Mouse (Mus musculus) right cerebral cortex, adult 2 months (tissue): ENCODE measurements around the gene Lim2.

ENCODE experiments used
- DNase-seq, 2 experiments: peaks; one replicate each; pipeline ENCODE4 v3.0.0; 2021 to 2022; ENCODE audit warnings: low spot score in 2 of 2

Lim2 gene

GRCm38 (mm10) chr7:43443917-43444293 is 16.4 kb downstream of the Lim2 start, which contains the start of the genes Etfb and Gm45233:
Gene Etfb, plus strand, starts transcription at chr7:43444083.
Gene Gm45233, plus strand, starts transcription at chr7:43444128.
- peak; percentile 93 to 94 for DNase-seq

DNA sequence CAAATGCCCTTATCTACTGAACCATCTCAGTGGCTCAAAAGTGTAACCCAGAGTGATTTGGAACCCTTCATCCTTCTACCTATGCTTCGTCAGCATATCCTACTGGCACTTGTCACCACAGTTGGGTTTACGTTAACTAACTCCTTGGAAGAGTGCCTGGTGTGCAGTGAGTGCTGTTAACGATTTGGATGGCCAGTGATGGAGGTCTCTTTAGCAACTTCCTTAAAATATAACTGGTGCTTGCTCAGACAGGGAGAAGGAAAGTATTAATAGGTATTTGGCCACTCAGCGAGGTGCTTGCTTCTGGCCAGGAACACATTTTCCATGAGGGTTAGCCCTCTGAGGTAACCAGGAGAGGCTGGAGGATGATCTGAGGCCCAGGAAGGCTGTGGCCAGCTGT is 20.3 kb downstream of the Lim2 start:
- DNase-seq = no peak

GRCm38 (mm10) chr7:43448246-43448645 is 20.8 kb downstream of the Lim2 start:
- no peak for DNase-seq

DNA sequence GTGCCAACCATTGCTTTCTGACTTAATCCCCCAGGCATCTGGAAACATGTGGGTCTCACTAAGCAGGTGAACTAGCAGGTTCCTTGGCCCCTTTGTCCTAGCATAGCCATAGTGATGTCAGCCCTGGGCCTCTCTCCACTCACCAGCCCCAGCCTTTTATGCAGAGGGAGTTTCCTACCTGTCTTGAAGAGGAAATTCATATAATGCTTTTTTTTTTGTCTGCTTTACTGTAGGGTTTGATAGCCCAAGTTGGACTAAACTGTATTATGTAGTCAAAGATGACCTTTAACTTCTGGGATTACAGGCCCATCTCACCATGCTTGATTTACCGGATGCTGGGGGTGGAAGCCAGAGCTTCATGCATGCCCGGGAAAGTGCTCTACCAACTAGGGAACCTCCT is 22.3 kb downstream of the Lim2 start:
- DNase-seq = no peak

GRCm38 (mm10) chr7:43451726-43452125 is 24.3 kb downstream of the Lim2 start:
- DNase-seq = no peak

GRCm38 (mm10) chr7:43452609-43453008 is 25.1 kb downstream of the Lim2 start:
- no peak for DNase-seq

DNA sequence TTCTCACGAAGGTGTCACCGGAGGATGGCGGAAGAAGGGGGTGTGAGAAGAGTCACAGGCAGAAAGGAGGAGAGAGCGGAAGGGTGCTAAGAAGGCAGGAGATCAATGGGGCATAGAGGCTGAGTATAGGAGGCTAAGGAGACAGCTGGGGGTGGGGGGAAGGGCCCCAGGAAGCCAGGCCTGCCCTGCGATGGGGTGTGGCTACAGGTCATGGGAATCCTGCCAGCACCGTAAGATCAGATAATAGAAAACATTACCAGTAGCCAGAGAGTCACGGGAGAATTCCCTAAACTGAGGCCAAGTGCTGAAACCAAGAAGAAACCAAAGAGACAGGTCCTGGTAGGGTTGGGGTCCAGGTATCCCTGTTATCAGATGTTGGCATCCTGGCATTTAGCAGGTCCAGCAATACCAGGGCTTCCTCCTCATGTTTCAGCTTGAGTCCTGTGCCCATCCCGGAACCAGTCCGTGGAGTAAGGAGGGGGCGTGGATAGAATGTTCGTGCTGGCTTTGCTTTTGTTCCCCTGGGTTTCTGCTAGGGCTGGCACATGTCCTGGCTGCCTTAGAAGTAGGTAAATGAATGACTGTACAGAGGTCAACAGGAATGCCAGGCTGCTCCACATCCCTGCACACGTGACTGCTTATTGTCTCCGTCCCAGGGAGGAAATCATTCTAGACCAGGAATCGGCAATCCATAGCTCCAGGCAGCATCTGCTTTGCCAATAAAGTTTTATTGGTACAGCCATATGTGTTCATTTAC is 26.3 kb downstream of the Lim2 start:
- DNase-seq = no peak

- DNase-seq = no peak
These were observed 26.9 kb downstream of the Lim2 start for GRCm38 (mm10) chr7:43454371-43454770.

GRCm38 (mm10) chr7:43462851-43463250 is 35.4 kb downstream of the Lim2 start, which contains the start of gene Vsig10l:
Gene Vsig10l, plus strand, starts transcription at chr7:43463151.
- DNase-seq = no peak

- no peak for DNase-seq
These were observed 36.5 kb downstream of the Lim2 start for GRCm38 (mm10) chr7:43463976-43464375.

GRCm38 (mm10) chr7:43464864-43465343 is 37.4 kb downstream of the Lim2 start:
- DNase-seq = no peak

GRCm38 (mm10) chr7:43465344-43466098 is 38.1 kb downstream of the Lim2 start:
- DNase-seq = peak; percentile 68 to 78

GRCm38 (mm10) chr7:43466099-43466694 is 38.7 kb downstream of the Lim2 start:
- peak; percentile 76 to 80 for DNase-seq

DNA sequence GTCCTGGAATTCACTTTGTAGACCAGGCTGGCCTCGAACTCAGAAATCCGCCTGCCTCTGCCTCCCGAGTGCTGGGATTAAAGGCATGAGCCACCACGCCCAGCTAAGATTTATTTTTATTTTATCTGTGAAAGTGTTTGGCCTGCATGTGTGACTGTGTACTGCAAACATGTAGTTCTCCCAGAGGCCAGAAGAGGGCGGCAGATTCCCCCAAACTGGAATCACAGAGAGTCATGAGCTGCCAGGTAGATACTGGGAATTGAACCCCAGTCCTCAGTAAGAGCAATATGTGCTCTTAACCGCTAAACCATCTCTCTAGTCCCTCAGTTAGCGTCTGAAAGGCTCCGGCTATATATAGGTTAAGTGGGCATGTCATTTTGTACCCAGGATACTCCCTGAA is 42.9 kb downstream of the Lim2 start:
- peak; percentile 40 to 47 for DNase-seq

DNA sequence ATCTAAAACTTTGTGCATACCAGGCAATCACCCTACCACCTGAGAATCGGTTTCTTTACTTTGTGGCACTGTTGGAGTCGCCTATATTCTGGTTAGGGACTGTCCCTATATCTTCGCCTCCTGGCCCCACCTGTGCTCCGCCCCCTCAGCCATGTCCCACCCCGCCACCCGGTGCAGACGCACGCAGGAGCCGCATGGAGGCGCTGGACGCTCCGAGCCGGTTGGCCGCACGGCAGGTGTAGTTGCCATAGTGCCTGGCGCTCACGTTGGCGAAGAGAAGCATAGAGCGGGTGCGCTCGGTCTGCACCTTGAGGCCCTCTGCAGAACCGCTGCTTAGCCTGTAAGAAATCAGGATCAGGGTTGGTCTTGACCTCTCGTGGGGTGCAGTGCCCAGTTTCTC is 48.2 kb downstream of the Lim2 start:
- no peak for DNase-seq

GRCm38 (mm10) chr7:43476376-43476775 is 48.9 kb downstream of the Lim2 start:
- no peak for DNase-seq

GRCm38 (mm10) chr7:43481191-43481590 is 53.7 kb downstream of the Lim2 start:
- DNase-seq = peak; percentile 80 to 88

- no peak for DNase-seq
These were observed 54.7 kb downstream of the Lim2 start for GRCm38 (mm10) chr7:43482090-43482716.

- DNase-seq = no peak
These were observed 55.8 kb downstream of the Lim2 start for GRCm38 (mm10) chr7:43483236-43483635.
